Mouse (Mus musculus) adrenal gland, postnatal 14 days (tissue): Measurements from ENCODE around the gene BC003965. TPM values are rescaled to one million over a fixed set of nuclear protein-coding genes. Genes with fewer than 3 reads are reported as not detected.
"Not testable (repeated sequence)": the region's sequence is repeated elsewhere in the genome, so short reads cannot be mapped to it uniquely, and the experiment has no call there.

ENCODE experiments used
- DNase-seq: peaks from one replicate; pipeline ENCODE4 v3.0.0; 2021; ENCODE audit warnings: mixed read lengths
- total RNA-seq: library from RNA; stranded (reverse); gene quantifications from 2 replicates; pipeline ENCODE4 v1.2.3, GENCODE M21; 2021

BC003965 gene
- total RNA-seq, 1 experiment from 2014 or later = 20.2 TPM

DNA sequence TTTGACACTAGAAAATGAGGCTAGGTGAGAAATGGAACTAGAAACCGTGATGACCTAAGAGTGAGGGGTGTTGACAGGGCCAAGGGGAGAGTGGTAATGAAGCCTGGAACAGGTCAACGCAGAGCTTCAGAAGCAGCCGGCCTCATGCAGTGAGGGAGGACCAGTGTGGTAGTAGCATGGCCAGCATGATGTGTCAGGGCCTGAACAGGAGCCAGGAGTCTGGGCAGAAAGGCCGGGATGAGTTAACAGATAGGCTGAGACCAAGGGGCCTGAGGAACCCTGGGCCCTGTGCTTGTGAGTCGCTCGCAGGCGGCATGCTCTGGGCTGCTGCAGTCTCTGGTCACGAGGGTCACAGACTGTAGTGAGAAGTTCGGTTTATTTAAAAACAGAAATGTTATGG lies 34.6 kb downstream of the BC003965 start:
- DNase-seq = no peak

DNA sequence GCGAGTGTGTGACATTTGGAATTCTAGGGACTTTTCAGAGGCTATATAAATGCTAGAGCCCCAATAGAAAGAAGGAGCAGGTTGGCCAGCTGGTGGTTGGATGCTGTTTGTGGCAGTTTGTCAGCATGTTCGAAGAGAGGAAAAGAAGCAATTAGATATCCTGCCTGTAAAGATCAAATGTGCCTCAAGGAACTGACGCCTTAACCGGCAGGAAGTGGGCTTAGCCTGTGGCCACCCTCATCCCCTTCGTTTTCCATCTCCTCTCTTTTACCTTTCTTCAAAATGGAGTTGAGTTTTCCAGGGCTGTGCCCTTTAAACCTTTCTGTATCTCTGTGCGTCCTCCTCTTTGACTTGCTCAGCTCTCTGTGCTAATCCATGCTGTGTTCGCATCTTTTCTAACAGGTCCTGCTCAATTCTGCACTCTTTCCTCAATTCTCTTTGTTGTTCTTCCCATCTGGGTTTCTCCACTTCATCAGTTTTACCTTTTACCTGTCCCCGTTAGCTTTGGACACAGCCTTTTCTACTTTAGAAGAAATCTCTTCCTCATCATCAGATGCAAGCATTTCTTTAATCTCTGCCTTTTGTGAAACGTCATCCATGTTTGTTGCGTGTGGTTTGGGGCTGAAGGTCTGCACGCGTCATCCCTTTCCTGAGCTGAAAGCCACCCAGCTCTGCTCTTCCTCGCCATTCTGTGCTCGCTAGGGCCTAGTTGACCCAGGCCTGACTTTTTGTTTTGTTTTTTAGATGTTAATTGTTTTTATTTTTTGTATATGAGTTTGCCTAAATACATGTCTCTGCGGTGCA lies 35.3 kb downstream of the BC003965 start:
- DNase-seq = no peak

DNA sequence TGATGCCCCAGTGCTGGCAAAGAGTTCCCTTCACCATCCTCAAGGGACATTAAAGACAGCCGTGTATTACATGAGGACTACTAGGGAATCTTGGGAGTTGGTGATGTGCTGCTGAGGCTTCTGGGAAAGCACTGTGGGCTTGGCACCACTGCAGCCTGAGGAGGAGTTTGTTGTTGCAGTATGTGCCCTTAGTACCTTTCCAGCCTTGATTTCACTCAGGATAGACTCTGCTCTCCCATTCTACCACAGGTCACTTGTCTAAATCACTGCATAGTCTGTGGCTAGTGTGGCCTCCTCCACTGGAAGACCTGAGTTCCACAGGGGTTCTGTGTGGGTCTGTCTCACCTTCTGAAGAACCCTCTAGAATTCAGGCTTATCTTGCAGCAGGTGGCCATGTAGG lies 36.4 kb downstream of the BC003965 start:
- DNase-seq = no peak

DNA sequence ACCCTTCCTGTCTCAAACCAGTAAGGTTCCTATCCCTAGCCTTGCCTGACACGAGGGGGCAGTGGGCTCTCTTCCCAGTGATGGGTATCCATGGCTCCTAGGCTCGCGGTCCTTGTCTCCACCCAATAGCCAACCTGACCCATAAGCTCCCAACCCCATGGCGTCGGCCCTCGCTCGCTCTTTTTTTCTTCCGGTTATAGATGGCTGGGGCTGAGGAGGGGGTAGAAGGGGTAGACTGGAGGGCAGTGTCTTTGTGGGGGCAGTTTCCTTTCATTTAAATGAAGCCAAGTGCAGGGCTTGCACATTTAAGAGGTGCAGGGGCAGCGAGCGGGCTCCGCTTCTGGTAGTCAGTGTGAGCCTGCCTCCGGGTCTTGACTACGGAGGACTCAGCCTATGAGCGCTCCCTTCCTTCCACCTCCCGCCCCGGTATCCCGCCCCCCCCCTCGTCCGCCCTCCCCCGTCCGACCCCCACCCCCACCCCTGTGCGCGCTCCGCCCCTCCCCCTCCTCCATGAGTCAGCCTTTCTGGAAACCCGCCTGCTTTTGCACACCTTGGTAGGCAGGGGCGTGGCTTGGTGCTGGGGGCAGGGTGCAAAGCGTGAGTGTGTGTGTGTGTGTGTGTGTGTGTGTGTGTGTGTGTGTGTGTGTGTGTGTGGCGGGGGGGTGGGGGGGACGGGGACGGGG lies 37.6 kb downstream of the BC003965 start:
- DNase-seq = peak; percentile 87

DNA sequence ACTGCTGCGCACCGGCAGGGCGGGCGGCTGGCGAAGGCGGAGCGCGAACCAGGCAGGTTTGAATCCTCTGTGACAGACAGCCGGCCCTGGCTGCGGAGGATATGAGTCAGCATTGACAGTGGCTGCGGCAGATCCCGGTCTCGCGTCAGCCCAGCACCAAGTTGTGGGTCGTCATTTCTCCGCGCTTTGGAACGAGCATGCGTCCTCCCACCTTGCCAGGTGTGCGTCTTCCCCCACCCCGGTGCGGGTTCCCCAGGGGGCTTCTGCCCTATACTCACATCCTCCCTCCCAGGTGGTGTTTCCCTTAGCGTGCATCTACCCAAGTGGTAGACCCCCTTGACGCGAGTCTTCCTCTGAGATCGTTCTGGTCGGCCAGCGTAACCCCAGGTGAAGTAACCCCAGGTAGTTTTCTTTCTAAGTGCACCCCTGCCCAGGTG lies 38.2 kb downstream of the BC003965 start:
- DNase-seq = peak; percentile 32

DNA sequence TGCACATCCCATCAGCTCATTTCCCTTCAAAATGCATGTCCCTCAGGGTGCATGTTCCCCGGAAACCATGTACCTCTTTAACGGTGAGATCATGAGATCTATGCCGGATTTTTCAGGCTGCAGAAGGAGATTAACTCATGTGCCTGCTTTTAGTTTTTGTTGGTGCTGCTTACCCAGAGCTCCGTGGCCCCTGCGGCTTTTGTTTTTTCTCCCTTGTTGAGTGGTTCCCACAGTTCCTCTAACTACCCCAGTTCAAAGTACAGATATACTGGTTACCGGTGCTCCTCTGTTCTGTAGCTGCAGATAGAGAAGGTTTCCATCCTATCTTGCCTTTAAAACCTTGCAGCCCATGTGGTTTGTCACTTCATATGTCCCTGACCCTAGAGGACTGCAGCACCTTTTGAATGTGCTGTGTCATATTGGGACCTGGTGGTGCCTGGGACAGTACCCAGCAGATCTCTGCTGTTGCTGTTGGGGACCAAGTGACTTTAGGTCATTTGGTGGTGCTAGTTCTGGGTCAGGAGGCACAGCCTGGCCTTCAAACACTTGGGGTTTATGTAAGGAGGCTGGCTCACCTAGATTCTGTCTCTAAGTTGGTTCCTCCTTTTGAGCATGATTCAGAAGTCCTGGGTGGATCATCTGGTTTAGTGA lies 38.7 kb downstream of the BC003965 start:
- no peak for DNase-seq

DNA sequence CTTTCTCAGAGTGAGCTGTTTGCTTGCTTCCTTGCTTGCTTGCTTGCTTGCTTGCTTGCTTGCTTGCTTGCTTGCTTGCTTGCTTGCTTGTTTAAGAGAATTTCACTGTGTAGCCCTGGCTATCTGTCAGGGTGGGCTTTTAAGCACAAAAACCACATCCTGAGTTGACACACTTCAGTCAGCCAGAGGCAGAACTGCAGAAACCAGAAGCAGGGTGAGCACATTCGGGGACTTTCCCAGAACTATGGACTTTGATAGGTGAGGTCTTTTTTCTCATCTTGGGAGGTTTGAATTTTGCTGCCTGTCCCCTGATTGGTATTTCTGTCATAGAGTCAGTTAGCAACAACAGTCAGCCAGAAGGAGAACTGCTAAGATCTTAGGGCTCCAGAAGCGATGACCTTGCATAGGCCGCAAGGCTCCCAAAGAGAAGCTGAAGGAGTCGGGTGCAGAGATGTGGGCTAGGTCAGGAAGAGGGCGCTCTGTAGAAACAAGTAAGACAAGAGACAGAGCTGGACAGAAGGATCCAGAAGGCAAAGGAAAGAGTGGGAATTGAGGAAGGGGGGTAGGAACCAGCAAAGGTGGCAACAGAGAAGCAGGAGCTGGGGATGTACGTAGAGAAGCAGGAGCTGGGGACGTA lies 40.4 kb downstream of the BC003965 start:
- no peak for DNase-seq

DNA sequence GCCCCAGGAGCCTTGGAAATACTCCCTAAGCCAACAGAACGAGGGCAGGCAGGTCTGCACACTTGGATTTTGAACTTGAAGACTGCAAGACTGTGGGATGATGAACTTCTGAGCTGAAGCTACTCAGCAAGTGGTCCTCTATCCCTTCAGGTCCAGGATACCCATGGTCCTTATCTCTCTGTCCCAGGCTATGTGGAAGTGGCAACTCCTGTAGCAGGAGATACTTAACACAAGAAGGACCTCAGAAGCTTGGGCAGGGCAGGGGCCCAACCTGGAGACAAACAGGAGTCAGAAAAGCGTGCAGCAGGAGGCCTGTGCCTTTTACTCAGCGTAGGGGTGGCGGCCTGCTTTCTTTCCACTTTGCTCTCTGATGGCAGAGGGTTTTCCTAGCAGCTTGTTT lies 41.3 kb downstream of the BC003965 start:
- DNase-seq = no peak

DNA sequence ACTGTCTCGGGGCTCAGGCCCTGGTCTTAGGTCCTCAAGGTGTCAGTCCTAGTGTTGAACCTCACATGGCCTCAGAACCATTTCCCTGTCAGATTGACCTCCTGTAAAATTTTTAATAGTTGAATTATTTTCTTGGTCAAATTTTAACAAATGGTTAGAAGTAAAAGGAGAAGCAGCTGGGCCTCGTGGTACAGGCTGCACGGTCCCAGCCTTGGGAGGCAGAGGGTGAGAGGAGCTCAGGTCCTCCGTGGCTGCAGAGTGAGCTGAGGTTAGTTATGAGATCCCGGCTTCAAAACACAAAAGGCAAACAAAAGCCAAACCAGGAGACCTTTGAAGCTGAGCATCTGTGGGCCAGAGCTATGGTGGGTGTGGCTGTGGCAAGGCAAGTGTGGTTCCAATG lies 43.6 kb downstream of the BC003965 start:
- no peak for DNase-seq

DNA sequence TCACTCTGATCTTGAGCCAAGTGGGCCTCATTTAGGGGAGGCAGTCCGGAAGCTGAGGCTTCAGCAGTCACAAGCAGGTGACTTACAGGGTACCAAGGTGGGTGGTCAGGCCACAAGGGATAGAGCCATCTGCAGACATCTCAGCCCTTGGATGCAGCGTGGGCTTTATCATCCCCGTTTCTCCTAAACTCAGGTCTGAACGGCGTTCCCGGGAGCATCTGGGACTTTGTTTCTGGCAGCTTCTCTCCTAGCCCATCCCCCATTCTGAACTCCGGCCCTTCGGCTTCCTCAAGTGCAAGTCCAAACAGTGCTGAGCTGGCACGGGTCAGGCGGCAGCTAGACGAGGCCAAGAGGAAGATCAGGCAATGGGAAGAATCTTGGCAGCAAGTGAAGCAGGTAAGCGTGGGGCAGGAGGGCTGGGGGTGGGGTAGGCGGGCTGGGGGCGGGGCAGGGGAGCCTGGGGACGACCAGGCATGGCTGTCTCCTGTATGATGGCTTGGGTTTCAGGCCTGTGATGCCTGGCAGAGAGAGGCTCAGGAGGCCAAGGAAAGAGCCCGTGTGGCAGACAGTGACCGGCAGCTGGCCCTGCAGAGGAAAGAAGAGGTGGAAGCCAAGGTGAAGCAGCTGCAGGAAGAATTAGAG lies 45.8 kb downstream of the BC003965 start:
- not testable (repeated sequence) for DNase-seq

DNA sequence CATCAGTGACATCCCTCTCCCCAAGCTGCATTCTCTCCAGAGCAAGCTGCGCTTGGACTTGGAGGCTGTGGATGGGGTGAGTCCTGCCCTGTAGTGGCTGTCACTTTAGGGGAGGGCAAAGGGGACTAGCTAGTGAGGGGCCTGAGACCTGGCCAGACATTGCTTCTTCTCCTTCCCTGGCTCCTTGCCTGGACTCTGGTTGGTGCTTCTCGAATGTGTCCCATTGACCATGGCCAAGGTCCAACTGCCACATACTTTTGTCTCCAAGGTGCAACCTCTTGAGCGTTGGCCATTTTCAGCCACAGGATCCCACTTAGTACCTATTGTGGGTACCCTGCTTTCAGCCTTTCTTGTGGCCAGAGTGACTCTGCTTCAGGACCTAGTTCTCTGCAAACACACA lies 46.3 kb downstream of the BC003965 start:
- no peak for DNase-seq

DNA sequence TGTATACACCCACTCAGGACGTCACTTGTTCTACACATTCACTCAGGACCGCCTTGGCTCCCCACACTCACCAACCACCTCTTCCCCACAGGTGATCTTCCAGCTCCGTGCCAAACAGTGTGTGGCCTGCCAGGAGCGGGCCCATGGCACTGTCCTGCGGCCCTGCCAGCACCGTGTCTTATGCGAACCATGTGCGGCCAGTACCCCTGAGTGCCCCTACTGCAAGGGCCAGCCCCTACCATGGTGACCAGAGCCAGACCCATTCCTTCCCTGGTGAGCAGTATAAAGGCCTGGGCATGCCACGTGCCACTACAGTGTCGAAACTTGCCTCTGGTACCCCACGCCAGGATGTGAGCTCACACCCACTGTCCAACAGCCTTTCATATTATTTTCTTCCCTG lies 47.3 kb downstream of the BC003965 start:
- not testable (repeated sequence) for DNase-seq

DNA sequence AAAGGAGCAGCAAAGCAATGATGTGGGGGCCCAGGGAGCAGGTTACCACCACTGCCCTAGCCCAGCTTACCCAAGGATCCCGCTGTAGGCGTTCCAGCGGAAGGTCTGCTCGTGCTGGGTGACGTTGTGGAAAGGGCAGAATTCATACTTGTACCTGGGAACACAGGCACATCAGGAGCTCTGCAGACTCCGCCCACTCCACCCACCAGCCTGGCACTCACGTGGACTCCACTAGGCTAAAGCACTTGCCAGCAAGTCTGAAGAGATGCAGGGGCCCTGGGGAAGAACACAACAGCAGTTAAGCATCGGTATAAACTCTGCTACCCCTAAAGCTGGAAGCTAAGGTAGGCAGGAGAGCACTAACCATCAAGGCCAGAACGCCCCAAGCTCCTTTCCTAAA lies 51.3 kb downstream of the BC003965 start:
- no peak for DNase-seq

Other genes starting within 250 kb of the BC003965 start
- 84.3 and 111 TPM in 2 replicates for gene Mapk8ip3, start 247.6 kb upstream of the BC003965 start, total RNA-seq
- gene Jpt2, start 223.9 kb upstream of the BC003965 start, total RNA-seq = 33.9 and 45.2 TPM in 2 replicates
- gene Cramp1l, start 168.8 kb upstream of the BC003965 start, total RNA-seq = 23.3 and 26.7 TPM in 2 replicates
- gene Ift140, start 168.5 kb upstream of the BC003965 start, total RNA-seq = 30.0 and 43.7 TPM in 2 replicates
- gene Tmem204, start 101.0 kb upstream of the BC003965 start, total RNA-seq = 30.1 and 30.2 TPM in 2 replicates
- 19.9 and 27.3 TPM in 2 replicates for gene Telo2, start 68.6 kb upstream of the BC003965 start, total RNA-seq
- not detected in 2 replicates for gene Ptx4, start 63.8 kb upstream of the BC003965 start, total RNA-seq
- gene Clcn7, start 51.2 kb upstream of the BC003965 start, total RNA-seq = 33.3 and 35.2 TPM in 2 replicates
- 0.15 TPM in 1 of 2 replicates, not detected in the other for gene Ccdc154, start 22.1 kb upstream of the BC003965 start, total RNA-seq
- gene Gm38655, start 9.1 kb upstream of the BC003965 start, total RNA-seq = 0.37 TPM in 1 of 2 replicates, not detected in the other
- gene Unkl, start 3.8 kb downstream of the BC003965 start, total RNA-seq = 15.9 and 17.8 TPM in 2 replicates
- 34.3 and 35.7 TPM in 2 replicates for gene Gnptg, start 55.6 kb downstream of the BC003965 start, total RNA-seq
- 20.4 and 22.9 TPM in 2 replicates for gene Tsr3, start 55.6 kb downstream of the BC003965 start, total RNA-seq
- gene Baiap3, start 71.8 kb downstream of the BC003965 start, total RNA-seq = 12.1 and 12.6 TPM in 2 replicates
- 232 and 245 TPM in 2 replicates for gene Ube2i, start 90.1 kb downstream of the BC003965 start, total RNA-seq
- gene Prss34, start 113.8 kb downstream of the BC003965 start, total RNA-seq = 1.2 and 1.3 TPM in 2 replicates
- gene Prss28, start 124.1 kb downstream of the BC003965 start, total RNA-seq = not detected in 2 replicates
- gene Prss29, start 134.1 kb downstream of the BC003965 start, total RNA-seq = not detected in 2 replicates
- 2.1 and 2.9 TPM in 2 replicates for gene Tpsab1, start 161.0 kb downstream of the BC003965 start, total RNA-seq
- gene Tpsb2, start 181.8 kb downstream of the BC003965 start, total RNA-seq = 5.3 and 6.6 TPM in 2 replicates
- gene Tpsg1, start 184.7 kb downstream of the BC003965 start, total RNA-seq = not detected in 2 replicates
- gene Cacna1h, start 249.2 kb downstream of the BC003965 start, total RNA-seq = 38.4 and 45.4 TPM in 2 replicates